Mouse (Mus musculus): ENCODE results near the gene Adgre5. TPM values are rescaled to one million over a fixed set of nuclear protein-coding genes. Genes with fewer than 3 reads are reported as not detected.
A peak's percentile ranks its signal among the peaks of the same experiment; 100 is the strongest.

The Adgre5 gene
- 16.3 and 18.0 TPM in 2 replicates for polyA plus RNA-seq (2014; fragmentation: Nextera tagmentation; extraction: Ambion mirVana)

- Histone ChIP-seq H3K4me2 (ENCODE audit: low read depth) (peak within 1 kb of the TSS; percentile 83), H3K9ac (ENCODE audit: low read length) (peak within 1 kb of the TSS; percentile 49), H3K4me3 (ENCODE audit: low read depth, low read length) (peak within 1 kb of the TSS; percentile 41), H3K36me3 (ENCODE audit: control insufficient read depth, insufficient read depth, low read length) (no peaks in the 10 kb centered on the region), H3K27ac (ENCODE audit: low read depth, low read length) (no peak within 1 kb of the TSS), H3K27me3 (ENCODE audit: control insufficient read depth, insufficient read depth, low read length) (peaks cover 17% of the 10 kb centered on the region), H3K4me1 (ENCODE audit: control insufficient read depth, insufficient read depth, low read length) (0 out of 2 replicates have a peak, but pooled peaks cover 5% of the 10 kb centered on the region), H3K9me3 (ENCODE audit: control insufficient read depth, low read length) (no peaks in the 10 kb centered on the region)
- WGBS: 1% methylated on average over 38 of the region's 56 CpGs
- peak; percentile 45; the same call in 1 of the 2 replicates for ATAC-seq (ENCODE audit: insufficient read depth, low FRiP score, low TSS enrichment)
- peak; percentile 59 for DNase-seq (ENCODE audit: low spot score)
Measured at GRCm38 (mm10) chr8:83740976-83741741, at the start of gene Adgre5. Gene Adgre5 (minus strand): TSS chr8:83741326.

- DNase-seq (ENCODE audit: low spot score) (no peak), ATAC-seq (ENCODE audit: insufficient read depth, low FRiP score, low TSS enrichment) (no peak)
- Histone ChIP-seq H3K4me1 (ENCODE audit: control insufficient read depth, insufficient read depth, low read length) (no peaks in the 10 kb centered on the region), H3K9me3 (ENCODE audit: control insufficient read depth, low read length) (no peaks in the 10 kb centered on the region), H3K27ac (ENCODE audit: low read depth, low read length) (no peak overlapping the region), H3K36me3 (ENCODE audit: control insufficient read depth, insufficient read depth, low read length) (no peaks in the 10 kb centered on the region), H3K4me2 (ENCODE audit: low read depth) (no peak overlapping the region), H3K4me3 (ENCODE audit: low read depth, low read length) (no peak overlapping the region), H3K9ac (ENCODE audit: low read length) (no peak overlapping the region), H3K27me3 (ENCODE audit: control insufficient read depth, insufficient read depth, low read length) (no peaks in the 10 kb centered on the region)
- WGBS: 74% methylated on average over 4 of the region's 4 CpGs
Measured at GRCm38 (mm10) chr8:83789826-83790225, 48.7 kb upstream of the Adgre5 start.

- H3K4me2 ChIP-seq (ENCODE audit: low read depth): no peak overlapping the region
- H3K27ac ChIP-seq (ENCODE audit: low read depth, low read length): no peak overlapping the region
- DNase-seq (ENCODE audit: low spot score) (no peak), ATAC-seq (ENCODE audit: insufficient read depth, low FRiP score, low TSS enrichment) (no peak)
- H3K36me3 ChIP-seq (ENCODE audit: control insufficient read depth, insufficient read depth, low read length): no peaks in the 10 kb centered on the region
- no peaks in the 10 kb centered on the region for H3K4me1 ChIP-seq (ENCODE audit: control insufficient read depth, insufficient read depth, low read length)
- H3K9ac ChIP-seq (ENCODE audit: low read length): no peak overlapping the region
- no peaks in the 10 kb centered on the region; the same call in 1 of the 2 replicates for H3K27me3 ChIP-seq (ENCODE audit: control insufficient read depth, insufficient read depth, low read length)
- no peaks in the 10 kb centered on the region for H3K9me3 ChIP-seq (ENCODE audit: control insufficient read depth, low read length)
- no peak overlapping the region for H3K4me3 ChIP-seq (ENCODE audit: low read depth, low read length)
- 78% methylated on average over 10 of the region's 10 CpGs for WGBS
Measured at GRCm38 (mm10) chr8:83785046-83785445, 43.9 kb upstream of the Adgre5 start.

GRCm38 (mm10) chr8:83782832-83783558 is 41.9 kb upstream of the Adgre5 start:
- no peak overlapping the region; the same call in 1 of the 2 replicates for H3K4me2 ChIP-seq (ENCODE audit: low read depth)
- DNase-seq (ENCODE audit: low spot score) (peak; percentile 82), ATAC-seq (ENCODE audit: insufficient read depth, low FRiP score, low TSS enrichment) (peak; percentile 69)
- no peak overlapping the region for H3K9ac ChIP-seq (ENCODE audit: low read length)
- WGBS: 14% methylated on average over 28 of the region's 28 CpGs
- no peaks in the 10 kb centered on the region; the same call in 1 of the 2 replicates for H3K27me3 ChIP-seq (ENCODE audit: control insufficient read depth, insufficient read depth, low read length)
- H3K9me3 ChIP-seq (ENCODE audit: control insufficient read depth, low read length): no peaks in the 10 kb centered on the region
- no peaks in the 10 kb centered on the region for H3K4me1 ChIP-seq (ENCODE audit: control insufficient read depth, insufficient read depth, low read length)
- no peaks in the 10 kb centered on the region for H3K36me3 ChIP-seq (ENCODE audit: control insufficient read depth, insufficient read depth, low read length)
- no peak overlapping the region for H3K27ac ChIP-seq (ENCODE audit: low read depth, low read length)
- no peak overlapping the region for H3K4me3 ChIP-seq (ENCODE audit: low read depth, low read length)

- 69% methylated on average over 5 of the region's 5 CpGs for WGBS
- H3K27me3 ChIP-seq (ENCODE audit: control insufficient read depth, insufficient read depth, low read length): no peaks in the 10 kb centered on the region; the same call in 1 of the 2 replicates
- DNase-seq (ENCODE audit: low spot score) (no peak), ATAC-seq (ENCODE audit: insufficient read depth, low FRiP score, low TSS enrichment) (no peak)
- no peak overlapping the region for H3K4me2 ChIP-seq (ENCODE audit: low read depth)
- no peak overlapping the region for H3K9ac ChIP-seq (ENCODE audit: low read length)
- H3K4me1 ChIP-seq (ENCODE audit: control insufficient read depth, insufficient read depth, low read length): no peaks in the 10 kb centered on the region
- no peak overlapping the region for H3K27ac ChIP-seq (ENCODE audit: low read depth, low read length)
- no peaks in the 10 kb centered on the region for H3K9me3 ChIP-seq (ENCODE audit: control insufficient read depth, low read length)
- no peak overlapping the region for H3K4me3 ChIP-seq (ENCODE audit: low read depth, low read length)
- H3K36me3 ChIP-seq (ENCODE audit: control insufficient read depth, insufficient read depth, low read length): no peaks in the 10 kb centered on the region
Measured at GRCm38 (mm10) chr8:83779610-83780009, 38.5 kb upstream of the Adgre5 start.

GRCm38 (mm10) chr8:83778051-83778450 is 36.9 kb upstream of the Adgre5 start:
- Histone ChIP-seq H3K27ac (ENCODE audit: low read depth, low read length) (no peak overlapping the region), H3K27me3 (ENCODE audit: control insufficient read depth, insufficient read depth, low read length) (no peaks in the 10 kb centered on the region; the same call in 1 of the 2 replicates), H3K9ac (ENCODE audit: low read length) (no peak overlapping the region), H3K4me2 (ENCODE audit: low read depth) (no peak overlapping the region), H3K4me1 (ENCODE audit: control insufficient read depth, insufficient read depth, low read length) (peaks cover 3% of the 10 kb centered on the region; the same call in 1 of the 2 replicates), H3K4me3 (ENCODE audit: low read depth, low read length) (no peak overlapping the region), H3K36me3 (ENCODE audit: control insufficient read depth, insufficient read depth, low read length) (no peaks in the 10 kb centered on the region), H3K9me3 (ENCODE audit: control insufficient read depth, low read length) (no peaks in the 10 kb centered on the region)
- 71% methylated on average over 3 of the region's 3 CpGs for WGBS
- ATAC-seq (ENCODE audit: insufficient read depth, low FRiP score, low TSS enrichment): no peak
- DNase-seq (ENCODE audit: low spot score): no peak

GRCm38 (mm10) chr8:83776632-83777031 is 35.5 kb upstream of the Adgre5 start:
- Histone ChIP-seq H3K9ac (ENCODE audit: low read length) (no peak overlapping the region), H3K4me2 (ENCODE audit: low read depth) (no peak overlapping the region), H3K4me3 (ENCODE audit: low read depth, low read length) (no peak overlapping the region), H3K27ac (ENCODE audit: low read depth, low read length) (no peak overlapping the region), H3K9me3 (ENCODE audit: control insufficient read depth, low read length) (no peaks in the 10 kb centered on the region), H3K36me3 (ENCODE audit: control insufficient read depth, insufficient read depth, low read length) (no peaks in the 10 kb centered on the region), H3K4me1 (ENCODE audit: control insufficient read depth, insufficient read depth, low read length) (peaks cover 4% of the 10 kb centered on the region; the same call in 1 of the 2 replicates), H3K27me3 (ENCODE audit: control insufficient read depth, insufficient read depth, low read length) (0 out of 2 replicates have a peak, but pooled peaks cover 2% of the 10 kb centered on the region)
- ATAC-seq (ENCODE audit: insufficient read depth, low FRiP score, low TSS enrichment): no peak
- WGBS: 27% methylated on average over 4 of the region's 4 CpGs
- DNase-seq (ENCODE audit: low spot score): no peak

- ATAC-seq (ENCODE audit: insufficient read depth, low FRiP score, low TSS enrichment) (peak; percentile 89), DNase-seq (ENCODE audit: low spot score) (peak; percentile 30)
- Histone ChIP-seq H3K4me1 (ENCODE audit: control insufficient read depth, insufficient read depth, low read length) (peaks cover 4% of the 10 kb centered on the region; the same call in 1 of the 2 replicates), H3K27me3 (ENCODE audit: control insufficient read depth, insufficient read depth, low read length) (0 out of 2 replicates have a peak, but pooled peaks cover 2% of the 10 kb centered on the region), H3K36me3 (ENCODE audit: control insufficient read depth, insufficient read depth, low read length) (no peaks in the 10 kb centered on the region), H3K27ac (ENCODE audit: low read depth, low read length) (no peak overlapping the region), H3K4me2 (ENCODE audit: low read depth) (no peak overlapping the region), H3K9ac (ENCODE audit: low read length) (no peak overlapping the region), H3K9me3 (ENCODE audit: control insufficient read depth, low read length) (no peaks in the 10 kb centered on the region), H3K4me3 (ENCODE audit: low read depth, low read length) (no peak overlapping the region)
- 36% methylated on average over 2 of the region's 2 CpGs for WGBS
Measured at GRCm38 (mm10) chr8:83774221-83774620, 33.1 kb upstream of the Adgre5 start.

All from neural tube, embryonic 11.5 days (tissue).